22 mouse cellular contexts compared by ENCODE assay signal in genomic region chr9:92282563-92283171, GRCm38 (mm10). TPM values are rescaled to one million over a fixed set of nuclear protein-coding genes. Genes with fewer than 3 reads are reported as not detected.
DNase-seq lines count a peak whose midpoint lies in the region; ATAC-seq and TF ChIP-seq lines count a peak whose summit lies in the region.
"Had no signal": no experiment of that assay in that cellular context is flagged by ENCODE, and none has a peak within 500 bp of the region (broad histone marks: within the 10 kb centered on the region; RNA-seq: fewer than 3 reads in every experiment).

No protein-coding gene starts in this region.

- H3K4me3 ChIP-seq in hindbrain, embryonic 11.5 days (ENCODE audit: low read depth, low read length), result no peak overlapping the region
- no peak overlapping the region for H3K4me3 ChIP-seq in hindbrain, embryonic 12.5 days
- no peak overlapping the region for H3K4me3 ChIP-seq in neural tube, embryonic 14.5 days (ENCODE audit: low read depth, low read length)
- no peak overlapping the region for H3K4me3 ChIP-seq in forebrain, embryonic 13.5 days
- H3K4me3 ChIP-seq: liver, embryonic 15.5 days had no signal

- TF ChIP-seq CTCF in brain, embryonic 14.5 days (IDR thresholded peaks at IDR 0.05; ENCODE audit: borderline replicate concordance, extremely low read depth, insufficient read depth, insufficient read length), result no peak

- no peak overlapping the region for H3K27ac ChIP-seq in hindbrain, embryonic 11.5 days (ENCODE audit: low read depth, low read length)
- no peak overlapping the region for H3K27ac ChIP-seq in hindbrain, embryonic 12.5 days
- H3K27ac ChIP-seq in neural tube, embryonic 14.5 days (ENCODE audit: low read depth, low read length), result no peak overlapping the region
- no peak overlapping the region for H3K27ac ChIP-seq in forebrain, embryonic 13.5 days
- H3K27ac ChIP-seq: liver, embryonic 15.5 days; stomach, postnatal 0 days had no signal

- no peak for ATAC-seq in hindbrain, embryonic 11.5 days (ENCODE audit: low FRiP score)
- no peak for ATAC-seq in hindbrain, embryonic 12.5 days (ENCODE audit: low FRiP score)
- ATAC-seq in megakaryocyte, adult 5-6 weeks (ENCODE audit: poor library complexity, severe bottlenecking), result peak; percentile 33; the same call in 1 of the 2 replicates
- peak; percentile 94 for ATAC-seq in neural tube, embryonic 14.5 days (ENCODE audit: low read depth)
- no peak for ATAC-seq in forebrain, embryonic 13.5 days
- ATAC-seq: activated CD4-positive, CD25-positive, alpha-beta regulatory T cell, adult 4 months; intestine, postnatal 0 days had no signal

- TF ChIP-seq POLR2A in brain, embryonic 14.5 days (IDR thresholded peaks at IDR 0.05; ENCODE audit: borderline replicate concordance, extremely low read depth, insufficient read depth, insufficient read length, poor library complexity, severe bottlenecking), result no peak

- DNase-seq in hindbrain, embryonic 11.5 days (ENCODE audit: low spot score), result peak; percentile 10
- DNase-seq in brain, embryonic 14.5 days (ENCODE audit: low read depth), result peak; percentile 55
- DNase-seq in cerebellum, adult 11 months, result no peak
- no peak for DNase-seq in layer of hippocampus, postnatal 10 days (ENCODE audit: low spot score in 2 of 2)
- DNase-seq: heart, adult 18-20 months; heart, postnatal 10 days; kidney, postnatal 36 days; lung, postnatal 4 days; retina, postnatal 1 day; thymus, postnatal 25 days had no signal

- H3K36me3 ChIP-seq in hindbrain, embryonic 11.5 days (ENCODE audit: control insufficient read depth, insufficient read depth, low read length), result no peaks in the 10 kb centered on the region
- H3K36me3 ChIP-seq in hindbrain, embryonic 12.5 days, result no peaks in the 10 kb centered on the region
- H3K36me3 ChIP-seq in neural tube, embryonic 14.5 days (ENCODE audit: control insufficient read depth, insufficient read depth, low read length), result no peaks in the 10 kb centered on the region
- H3K36me3 ChIP-seq in forebrain, embryonic 13.5 days (ENCODE audit: poor library complexity, severe bottlenecking), result no peaks in the 10 kb centered on the region
- H3K36me3 ChIP-seq: liver, embryonic 15.5 days had no signal

- no peak overlapping the region for H3K9ac ChIP-seq in hindbrain, embryonic 11.5 days (ENCODE audit: low read depth, low read length)
- H3K9ac ChIP-seq in hindbrain, embryonic 12.5 days, result no peak overlapping the region
- H3K9ac ChIP-seq in neural tube, embryonic 14.5 days (replicated peaks; ENCODE audit: low read depth, low read length), result no peak overlapping the region
- H3K9ac ChIP-seq in forebrain, embryonic 13.5 days, result no peak overlapping the region
- H3K9ac ChIP-seq: liver, embryonic 15.5 days had no signal

- no peak overlapping the region for H3K4me2 ChIP-seq in hindbrain, embryonic 11.5 days (replicated peaks; ENCODE audit: low read depth, low read length)
- no peak overlapping the region for H3K4me2 ChIP-seq in hindbrain, embryonic 12.5 days (replicated peaks)
- H3K4me2 ChIP-seq in neural tube, embryonic 14.5 days (ENCODE audit: low read depth, low read length), result no peak overlapping the region
- H3K4me2 ChIP-seq in forebrain, embryonic 13.5 days, result no peak overlapping the region
- H3K4me2 ChIP-seq: liver, embryonic 15.5 days had no signal

- H3K9me3 ChIP-seq in hindbrain, embryonic 11.5 days (ENCODE audit: control insufficient read depth, low read length), result no peaks in the 10 kb centered on the region
- no peaks in the 10 kb centered on the region for H3K9me3 ChIP-seq in hindbrain, embryonic 12.5 days (replicated peaks)
- no peaks in the 10 kb centered on the region for H3K9me3 ChIP-seq in neural tube, embryonic 14.5 days (ENCODE audit: control insufficient read depth, low read length)
- no peaks in the 10 kb centered on the region for H3K9me3 ChIP-seq in forebrain, embryonic 13.5 days (replicated peaks)
- H3K9me3 ChIP-seq: liver, embryonic 15.5 days had no signal

- H3K4me1 ChIP-seq in hindbrain, embryonic 11.5 days (replicated peaks; ENCODE audit: control insufficient read depth, insufficient read depth, low read length), result no peaks in the 10 kb centered on the region
- H3K4me1 ChIP-seq in hindbrain, embryonic 12.5 days, result no peaks in the 10 kb centered on the region
- no peaks in the 10 kb centered on the region for H3K4me1 ChIP-seq in neural tube, embryonic 14.5 days (ENCODE audit: control insufficient read depth, insufficient read depth, low read length)
- no peaks in the 10 kb centered on the region for H3K4me1 ChIP-seq in forebrain, embryonic 13.5 days
- H3K4me1 ChIP-seq: liver, embryonic 15.5 days had no signal

- H3K27me3 ChIP-seq in hindbrain, embryonic 11.5 days (ENCODE audit: control insufficient read depth, insufficient read depth, low read length), result no peaks in the 10 kb centered on the region
- H3K27me3 ChIP-seq in hindbrain, embryonic 12.5 days, result no peaks in the 10 kb centered on the region
- H3K27me3 ChIP-seq in neural tube, embryonic 14.5 days (ENCODE audit: control insufficient read depth, insufficient read depth, low read length), result no peaks in the 10 kb centered on the region
- H3K27me3 ChIP-seq in forebrain, embryonic 13.5 days, result no peaks in the 10 kb centered on the region
- H3K27me3 ChIP-seq: liver, embryonic 15.5 days had no signal

- WGBS in hindbrain, embryonic 11.5 days, result 38% methylated on average over 7 of the region's 7 CpGs
- WGBS in hindbrain, embryonic 12.5 days, result 33% methylated on average over 7 of the region's 7 CpGs
- WGBS in neural tube, embryonic 14.5 days, result 34% methylated on average over 7 of the region's 7 CpGs
- WGBS in forebrain, embryonic 13.5 days, result 48% methylated on average over 7 of the region's 7 CpGs

RNA-seq across cellular contexts. Expression of gene Plscr2, which starts 7.3 kb away (rescaled TPM):
- 0.71 and 1.4 TPM in 2 replicates for polyA plus RNA-seq in hindbrain, embryonic 11.5 days (2014; fragmentation: Nextera tagmentation; extraction: Ambion mirVana)
- 1.9 and 2.2 TPM in 2 replicates for polyA plus RNA-seq in hindbrain, embryonic 12.5 days (2016; fragmentation: Nextera tagmentation; extraction: Ambion mirVana)
- 0.29 and 0.46 TPM in 2 replicates for polyA plus RNA-seq in brain, embryonic 14.5 days (2012; rRNA removed)
- not detected in 2 replicates for total RNA-seq in megakaryocyte, adult 5-6 weeks (2015)
- not detected in 2 replicates for total RNA-seq in megakaryocyte, adult 5-6 weeks (2017)
- 1.5 TPM in 1 of 2 replicates, not detected in the other for polyA plus RNA-seq in neural tube, embryonic 14.5 days (2014; fragmentation: Nextera tagmentation; extraction: Ambion mirVana)
- total RNA-seq in layer of hippocampus, postnatal 10 days (2021), result 1 to 10 TPM; 1.1 to 1.2 TPM
- 0.14 and 0.40 TPM in 2 replicates for polyA plus RNA-seq in forebrain, embryonic 13.5 days (2015; fragmentation: Nextera tagmentation; extraction: Ambion mirVana)
- polyA plus RNA-seq: activated CD4-positive, CD25-positive, alpha-beta regulatory T cell, adult 4 months had no signal

RNA-seq across cellular contexts. Expression of gene 1700057G04Rik, which starts 26.5 kb away (rescaled TPM):
- polyA plus RNA-seq in hindbrain, embryonic 11.5 days (2014; fragmentation: Nextera tagmentation; extraction: Ambion mirVana), result not detected in 2 replicates
- polyA plus RNA-seq in hindbrain, embryonic 12.5 days (2016; fragmentation: Nextera tagmentation; extraction: Ambion mirVana), result not detected in 2 replicates
- not detected in 2 replicates for polyA plus RNA-seq in brain, embryonic 14.5 days (2012; rRNA removed)
- total RNA-seq in megakaryocyte, adult 5-6 weeks (2015), result not detected in 2 replicates
- total RNA-seq in megakaryocyte, adult 5-6 weeks (2017), result not detected in 2 replicates
- polyA plus RNA-seq in neural tube, embryonic 14.5 days (2014; fragmentation: Nextera tagmentation; extraction: Ambion mirVana), result not detected in 2 replicates
- not detected for total RNA-seq in layer of hippocampus, postnatal 10 days (2021)
- not detected in 2 replicates for polyA plus RNA-seq in forebrain, embryonic 13.5 days (2015; fragmentation: Nextera tagmentation; extraction: Ambion mirVana)
- total RNA-seq: adrenal gland, postnatal 4 days; heart, adult 18-20 months; heart, postnatal 10 days; layer of hippocampus, postnatal 25 days had no signal
- polyA plus RNA-seq: activated CD4-positive, CD25-positive, alpha-beta regulatory T cell, adult 4 months; cortical plate, adult 2 months; intestine, postnatal 0 days; limb, embryonic 11.5 days; liver, embryonic 15.5 days; stomach, postnatal 0 days had no signal

RNA-seq across cellular contexts. Expression of gene Plscr1, which starts 33.1 kb away (rescaled TPM):
- polyA plus RNA-seq in hindbrain, embryonic 11.5 days (2014; fragmentation: Nextera tagmentation; extraction: Ambion mirVana), result 26.0 and 27.6 TPM in 2 replicates
- 20.8 and 21.8 TPM in 2 replicates for polyA plus RNA-seq in hindbrain, embryonic 12.5 days (2016; fragmentation: Nextera tagmentation; extraction: Ambion mirVana)
- 5.2 and 5.3 TPM in 2 replicates for polyA plus RNA-seq in brain, embryonic 14.5 days (2012; rRNA removed)
- 25.7 and 35.0 TPM in 2 replicates for total RNA-seq in megakaryocyte, adult 5-6 weeks (2015)
- 19.8 and 19.9 TPM in 2 replicates for total RNA-seq in megakaryocyte, adult 5-6 weeks (2017)
- 7.5 and 8.8 TPM in 2 replicates for polyA plus RNA-seq in neural tube, embryonic 14.5 days (2014; fragmentation: Nextera tagmentation; extraction: Ambion mirVana)
- 1 to 10 TPM; 1.7 to 1.8 TPM for total RNA-seq in layer of hippocampus, postnatal 10 days (2021)
- 12.5 and 13.4 TPM in 2 replicates for polyA plus RNA-seq in forebrain, embryonic 13.5 days (2015; fragmentation: Nextera tagmentation; extraction: Ambion mirVana)

Comparison
In these comparisons a context has a peak if more than half of its experiments do, and no peak if none do; other contexts are left out.
1. ATAC-seq: peak in megakaryocyte, adult 5-6 weeks (single experiment) and neural tube, embryonic 14.5 days (single experiment); none in hindbrain, embryonic 11.5 days (single experiment), hindbrain, embryonic 12.5 days (single experiment) and forebrain, embryonic 13.5 days (single experiment).
2. DNase-seq: peak in hindbrain, embryonic 11.5 days (single experiment) and brain, embryonic 14.5 days (single experiment); none in cerebellum, adult 11 months (single experiment) and layer of hippocampus, postnatal 10 days (0 of 2).